Mouse (Mus musculus) kidney, embryonic 16.5 days (tissue): Measurements from ENCODE around the gene Rps9. TPM values are rescaled to one million over a fixed set of nuclear protein-coding genes. Genes with fewer than 3 reads are reported as not detected.
"Not testable (repeated sequence)": the region's sequence is repeated elsewhere in the genome, so short reads cannot be mapped to it uniquely, and the experiment has no call there.

Source experiments
- ATAC-seq: fragments of 200-750 bp; cut with Nextera tagmentation; 2 replicates; pipeline ENCODE4 v1.8.0; 2017; ENCODE audit warnings: moderate TSS enrichment; ENCODE audit not compliant: low FRiP score, low TSS enrichment
- H3K27ac ChIP-seq: fragments of 300-500 bp; sonication (generic); 2 replicates; pipeline ENCODE4 v1.5.1; 2014; ENCODE audit warnings: low read length
- H3K27me3 ChIP-seq: fragments of 300-500 bp; sonication (generic); 2 replicates; pipeline ENCODE4 v1.6.1; 2014; ENCODE audit warnings: low read length, control low read depth, mixed read lengths; ENCODE audit not compliant: insufficient read depth
- H3K36me3 ChIP-seq: fragments of 300-500 bp; sonication (generic); 2 replicates; pipeline ENCODE4 v1.6.1; 2014; ENCODE audit warnings: low read length, control low read depth, mixed read lengths; ENCODE audit not compliant: insufficient read depth
- H3K4me1 ChIP-seq: fragments of 300-500 bp; sonication (generic); 2 replicates; pipeline ENCODE4 v1.6.1; 2014; ENCODE audit warnings: low read length, control low read depth, mixed read lengths; ENCODE audit not compliant: insufficient read depth
- H3K4me2 ChIP-seq: fragments of 300-500 bp; sonication (generic); replicated peaks from 2 replicates; pipeline ENCODE4 v1.6.1; 2014; ENCODE audit warnings: low read depth, low read length
- H3K4me3 ChIP-seq: fragments of 300-500 bp; sonication (generic); 2 replicates; pipeline ENCODE4 v1.5.1; 2014; ENCODE audit warnings: mild to moderate bottlenecking, low read length
- H3K9ac ChIP-seq: fragments of 300-500 bp; sonication (generic); replicated peaks from 2 replicates; pipeline ENCODE4 v1.6.1; 2014; ENCODE audit warnings: low read length
- H3K9me3 ChIP-seq: fragments of 300-500 bp; sonication (generic); 2 replicates; pipeline ENCODE4 v1.6.1; 2016; ENCODE audit warnings: low read length, control low read depth
- WGBS: fragments of 180-500 bp; shearing (Covaris S2); extraction: QIAGEN DNeasy Blood & Tissue Kit; methylation state at CpG from one replicate; pipeline ENCODE4 v1.1.7; 2014; 5-methylcytosine and 5-hydroxymethylcytosine counted together
- polyA plus RNA-seq: library from polyadenylated mRNA; unstranded; fragments of >200 nt; fragmentation: Nextera tagmentation; extraction: Ambion mirVana; gene quantifications from 2 replicates; pipeline ENCODE4 v1.2.1, GENCODE M21; 2015

Gene Rps9
- polyA plus RNA-seq, 1 experiment from 2014 or later: 1,357 TPM

GRCm38 (mm10) chr7:3694076-3694948 lies 9.5 kb upstream of the Rps9 start:
- Histone ChIP-seq H3K27me3 (no peaks in the 10 kb centered on the region), H3K36me3 (peaks cover 30% of the 10 kb centered on the region), H3K27ac (peak overlapping the region; percentile 99), H3K4me2 (peak overlapping the region; percentile 81), H3K9ac (peak overlapping the region; percentile 89), H3K4me3 (peak overlapping the region; percentile 71), H3K9me3 (no peaks in the 10 kb centered on the region), H3K4me1 (peaks cover 23% of the 10 kb centered on the region)
- peak; percentile 69 for ATAC-seq
- WGBS: under 1% methylated on average over 36 of the region's 55 CpGs

GRCm38 (mm10) chr7:3694949-3695305 lies 8.9 kb upstream of the Rps9 start:
- peak overlapping the region; percentile 81 for H3K4me2 ChIP-seq
- H3K9ac ChIP-seq: peak overlapping the region; percentile 89
- WGBS: 3% methylated on average over 9 of the region's 9 CpGs
- ATAC-seq, H3K9me3 ChIP-seq, H3K27me3 ChIP-seq: not testable (repeated sequence)
- peak overlapping the region; percentile 99 for H3K27ac ChIP-seq
- peaks cover 35% of the 10 kb centered on the region for H3K36me3 ChIP-seq
- H3K4me1 ChIP-seq: peaks cover 23% of the 10 kb centered on the region
- H3K4me3 ChIP-seq: peak overlapping the region; percentile 71

DNA sequence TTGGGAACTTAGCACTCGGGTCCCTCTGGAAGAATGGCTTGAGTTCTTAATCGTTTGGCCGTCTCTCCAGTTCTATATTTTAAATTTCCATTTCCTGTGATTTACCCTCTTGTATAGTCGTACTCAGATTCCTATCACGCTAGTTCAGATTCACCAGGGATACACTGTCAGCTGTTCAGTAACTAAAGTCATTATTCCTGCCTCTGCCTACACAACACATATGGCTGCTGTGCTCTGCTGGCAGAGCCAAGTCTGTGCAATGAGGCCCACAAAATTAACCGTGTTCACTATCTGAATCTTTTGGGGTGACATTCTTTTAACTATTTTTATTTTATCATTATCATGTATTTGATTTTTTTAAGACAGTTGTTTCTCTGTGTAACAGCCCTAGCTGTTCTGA lies 5.3 kb upstream of the Rps9 start:
- no peaks in the 10 kb centered on the region for H3K27me3 ChIP-seq

DNA sequence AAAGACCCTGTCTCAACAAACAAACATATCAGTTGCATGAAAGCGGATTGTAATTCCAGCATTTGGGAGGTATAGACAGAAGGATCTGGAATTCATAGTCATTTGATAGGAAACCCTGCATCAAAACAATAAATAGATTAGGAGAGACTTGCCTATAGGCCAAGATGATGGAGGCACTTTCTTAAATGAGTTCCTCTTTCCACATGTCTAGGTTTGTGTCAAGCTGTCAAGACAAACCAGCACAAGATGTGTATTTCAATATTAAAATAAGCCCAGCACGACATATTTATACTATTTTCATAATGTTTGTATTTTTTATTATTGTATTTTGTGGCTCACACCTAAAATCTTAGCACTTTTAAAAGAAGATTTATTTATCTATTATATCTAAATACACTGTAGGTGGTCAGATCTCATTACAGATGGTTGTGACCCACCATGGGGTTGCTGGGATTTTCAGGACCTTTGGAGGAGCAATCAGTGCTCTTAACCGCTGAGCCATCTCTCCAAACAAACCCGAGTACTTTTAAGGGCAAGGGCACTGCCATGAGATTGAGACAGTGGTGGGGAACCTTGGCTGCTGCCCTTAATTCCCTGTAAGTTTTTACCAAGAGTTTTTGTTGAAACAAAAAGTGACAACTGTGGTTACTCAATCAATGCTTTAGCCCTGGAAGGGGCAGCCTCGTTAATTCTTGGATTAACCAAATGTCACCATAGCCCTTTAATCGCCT lies 480 bp upstream of the Rps9 start:
- Histone ChIP-seq H3K9ac (peak overlapping the region; percentile 96), H3K4me2 (peak overlapping the region; percentile 95), H3K27ac (peak overlapping the region; percentile 97), H3K4me1 (peaks cover 21% of the 10 kb centered on the region), H3K4me3 (peak overlapping the region; percentile 89), H3K9me3 (no peaks in the 10 kb centered on the region), H3K27me3 (no peaks in the 10 kb centered on the region), H3K36me3 (peaks cover 60% of the 10 kb centered on the region)
- ATAC-seq: peak; percentile 57
- WGBS: 19% methylated on average over 6 of the region's 6 CpGs

More for the DNA sequence above, 5.3 kb upstream of the Rps9 start:
- whole genome bisulfite sequencing: 93% methylated on average over 6 of the region's 6 CpGs
- Histone ChIP-seq H3K4me2 (no peak overlapping the region), H3K9ac (no peak overlapping the region), H3K36me3 (peaks cover 43% of the 10 kb centered on the region), H3K4me3 (no peak overlapping the region), H3K9me3 (no peaks in the 10 kb centered on the region), H3K4me1 (peaks cover 9% of the 10 kb centered on the region), H3K27ac (no peak overlapping the region)
- ATAC-seq: no peak

- H3K27ac ChIP-seq: peak overlapping the region; percentile 97
- H3K4me3 ChIP-seq: peak overlapping the region; percentile 89
- H3K4me1 ChIP-seq: peaks cover 21% of the 10 kb centered on the region
- peak overlapping the region; percentile 96 for H3K9ac ChIP-seq
- peak overlapping the region; percentile 95 for H3K4me2 ChIP-seq
- WGBS: under 1% methylated on average over 20 of the region's 20 CpGs
- peak; percentile 50 for ATAC-seq
- H3K36me3 ChIP-seq: peaks cover 51% of the 10 kb centered on the region
- H3K9me3 ChIP-seq: no peaks in the 10 kb centered on the region
- no peaks in the 10 kb centered on the region for H3K27me3 ChIP-seq
Observed at GRCm38 (mm10) chr7:3704475-3704874, 682 bp downstream of the Rps9 start.

DNA sequence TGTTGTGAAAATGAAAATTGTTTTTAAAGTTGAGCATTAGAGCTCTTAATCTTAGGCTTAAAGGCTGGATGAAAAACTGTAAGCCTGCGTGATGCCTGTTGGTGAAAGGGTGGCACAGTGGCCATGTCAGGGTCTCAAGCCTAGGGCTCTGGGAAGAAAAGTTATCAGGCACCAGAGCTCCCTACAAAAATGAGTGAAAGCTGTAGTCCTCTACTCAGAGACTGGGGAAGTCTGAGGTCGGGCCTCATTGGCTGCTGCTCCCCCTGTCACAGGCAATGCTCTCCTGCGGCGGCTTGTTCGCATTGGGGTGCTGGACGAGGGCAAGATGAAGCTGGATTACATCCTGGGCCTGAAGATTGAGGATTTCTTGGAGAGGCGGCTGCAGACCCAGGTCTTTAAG lies 1.7 kb downstream of the Rps9 start:
- 0% methylated on average over 6 of the region's 7 CpGs for WGBS
- Histone ChIP-seq H3K27ac (peak overlapping the region; percentile 61), H3K9ac (peak overlapping the region; percentile 96), H3K36me3 (peaks cover 41% of the 10 kb centered on the region), H3K4me1 (peaks cover 21% of the 10 kb centered on the region), H3K4me2 (peak overlapping the region; percentile 95), H3K4me3 (peak overlapping the region; percentile 89)
- not testable (repeated sequence) for ATAC-seq, H3K27me3 ChIP-seq, H3K9me3 ChIP-seq

- Histone ChIP-seq H3K4me1 (peaks cover 21% of the 10 kb centered on the region), H3K27ac (peak overlapping the region; percentile 24; the same call in 1 of the 2 replicates), H3K9me3 (no peaks in the 10 kb centered on the region), H3K36me3 (peaks cover 39% of the 10 kb centered on the region), H3K4me3 (peak overlapping the region; percentile 89), H3K27me3 (no peaks in the 10 kb centered on the region), H3K4me2 (peak overlapping the region; percentile 95), H3K9ac (peak overlapping the region; percentile 96)
- no peak for ATAC-seq
- WGBS: 22% methylated on average over 6 of the region's 6 CpGs
Observed at GRCm38 (mm10) chr7:3705911-3706310, 2.1 kb downstream of the Rps9 start.

GRCm38 (mm10) chr7:3706343-3706934 lies 2.6 kb downstream of the Rps9 start:
- H3K27me3 ChIP-seq: no peaks in the 10 kb centered on the region
- H3K36me3 ChIP-seq: peaks cover 34% of the 10 kb centered on the region
- H3K4me1 ChIP-seq: peaks cover 21% of the 10 kb centered on the region
- peak overlapping the region; percentile 96 for H3K9ac ChIP-seq
- H3K4me3 ChIP-seq: peak overlapping the region; percentile 89
- ATAC-seq: no peak
- 50% methylated on average over 11 of the region's 11 CpGs for WGBS
- no peaks in the 10 kb centered on the region for H3K9me3 ChIP-seq
- H3K27ac ChIP-seq: peak overlapping the region; percentile 58; the same call in 1 of the 2 replicates
- H3K4me2 ChIP-seq: peak overlapping the region; percentile 95

GRCm38 (mm10) chr7:3707027-3707426 lies 3.2 kb downstream of the Rps9 start:
- Histone ChIP-seq H3K27ac (peak overlapping the region; percentile 58; the same call in 1 of the 2 replicates), H3K9me3 (no peaks in the 10 kb centered on the region), H3K36me3 (peaks cover 34% of the 10 kb centered on the region), H3K4me1 (peaks cover 21% of the 10 kb centered on the region), H3K9ac (0 out of 2 replicates have a peak overlapping the region, but pooled peaks have one; percentile 41), H3K4me3 (peak overlapping the region; percentile 11; the same call in 1 of the 2 replicates), H3K4me2 (no peak overlapping the region), H3K27me3 (no peaks in the 10 kb centered on the region)
- 67% methylated on average over 4 of the region's 4 CpGs for WGBS
- ATAC-seq: no peak
